Mouse (Mus musculus): ENCODE results near the gene Carmil3. TPM values are rescaled to one million over a fixed set of nuclear protein-coding genes. Genes with fewer than 3 reads are reported as not detected.
A peak's percentile ranks its signal among the peaks of the same experiment; 100 is the strongest.

The Carmil3 gene
- total and polyA plus RNA-seq, 2 experiments from 2014 or later, result 0.56 to 6.1 TPM

GRCm38 (mm10) chr14:55492103-55492502, 1.7 kb downstream of the Carmil3 start:
- 24% methylated on average over 3 of the region's 3 CpGs for WGBS
- no peak overlapping the region for H3K27ac ChIP-seq (ENCODE audit: low read depth)
- no peak overlapping the region for H3K4me2 ChIP-seq (ENCODE audit: low read depth, low read length)
- no peak for DNase-seq (ENCODE audit: low spot score)
- TF ChIP-seq CTCF (IDR thresholded peaks at IDR 0.05; ENCODE audit: low read depth) (no peak), EP300 (IDR thresholded peaks at IDR 0.05; ENCODE audit: low read depth) (no peak)
- H3K27me3 ChIP-seq (ENCODE audit: control insufficient read depth, insufficient read depth, low read length), result peaks cover 4% of the 10 kb centered on the region; the same call in 1 of the 2 replicates
- H3K9me3 ChIP-seq (replicated peaks; ENCODE audit: control insufficient read depth, low read length), result no peaks in the 10 kb centered on the region
- peaks cover 8% of the 10 kb centered on the region; the same call in 1 of the 2 replicates for H3K36me3 ChIP-seq (replicated peaks; ENCODE audit: control insufficient read depth, insufficient read depth, low read length)
- H3K9ac ChIP-seq (replicated peaks; ENCODE audit: low read depth, low read length), result no peak overlapping the region
- peaks cover 13% of the 10 kb centered on the region for H3K4me1 ChIP-seq (ENCODE audit: control insufficient read depth, insufficient read depth)
- ATAC-seq (ENCODE audit: insufficient read depth, low read depth), result no peak
- no peak overlapping the region for H3K4me3 ChIP-seq (ENCODE audit: low read depth, low read length)

- no peak for DNase-seq (ENCODE audit: low spot score)
- Histone ChIP-seq H3K4me3 (ENCODE audit: low read depth, low read length) (no peak overlapping the region), H3K27me3 (ENCODE audit: control insufficient read depth, insufficient read depth, low read length) (peaks cover 4% of the 10 kb centered on the region; the same call in 1 of the 2 replicates), H3K4me2 (ENCODE audit: low read depth, low read length) (no peak overlapping the region), H3K36me3 (replicated peaks; ENCODE audit: control insufficient read depth, insufficient read depth, low read length) (no peaks in the 10 kb centered on the region), H3K27ac (ENCODE audit: low read depth) (no peak overlapping the region), H3K4me1 (ENCODE audit: control insufficient read depth, insufficient read depth) (peaks cover 13% of the 10 kb centered on the region), H3K9me3 (replicated peaks; ENCODE audit: control insufficient read depth, low read length) (no peaks in the 10 kb centered on the region), H3K9ac (replicated peaks; ENCODE audit: low read depth, low read length) (no peak overlapping the region)
- 63% methylated on average over 20 of the region's 20 CpGs for WGBS
- TF ChIP-seq EP300 (IDR thresholded peaks at IDR 0.05; ENCODE audit: low read depth) (no peak), CTCF (IDR thresholded peaks at IDR 0.05; ENCODE audit: low read depth) (no peak)
- ATAC-seq (ENCODE audit: insufficient read depth, low read depth), result no peak
Measured at GRCm38 (mm10) chr14:55495509-55496240, 5.2 kb downstream of the Carmil3 start.

- Histone ChIP-seq H3K9me3 (replicated peaks; ENCODE audit: control insufficient read depth, low read length) (no peaks in the 10 kb centered on the region), H3K4me2 (ENCODE audit: low read depth, low read length) (peak overlapping the region; percentile 21; the same call in 1 of the 2 replicates), H3K9ac (replicated peaks; ENCODE audit: low read depth, low read length) (no peak overlapping the region), H3K27me3 (ENCODE audit: control insufficient read depth, insufficient read depth, low read length) (no peaks in the 10 kb centered on the region), H3K36me3 (replicated peaks; ENCODE audit: control insufficient read depth, insufficient read depth, low read length) (no peaks in the 10 kb centered on the region), H3K4me1 (ENCODE audit: control insufficient read depth, insufficient read depth) (peaks cover 8% of the 10 kb centered on the region), H3K27ac (ENCODE audit: low read depth) (no peak overlapping the region), H3K4me3 (ENCODE audit: low read depth, low read length) (no peak overlapping the region)
- WGBS, result 46% methylated on average over 15 of the region's 16 CpGs
- TF ChIP-seq CTCF (IDR thresholded peaks at IDR 0.05; ENCODE audit: low read depth), result no peak
- no peak for TF ChIP-seq EP300 (IDR thresholded peaks at IDR 0.05; ENCODE audit: low read depth)
- peak; percentile 27 for ATAC-seq (ENCODE audit: insufficient read depth, low read depth)
- DNase-seq (ENCODE audit: low spot score), result no peak
Measured at GRCm38 (mm10) chr14:55496761-55497448, 6.5 kb downstream of the Carmil3 start.

- ATAC-seq (ENCODE audit: insufficient read depth, low read depth), result peak; percentile 62
- no peaks in the 10 kb centered on the region for H3K27me3 ChIP-seq (ENCODE audit: control insufficient read depth, insufficient read depth, low read length)
- H3K27ac ChIP-seq (ENCODE audit: low read depth), result no peak overlapping the region
- TF ChIP-seq CTCF (IDR thresholded peaks at IDR 0.05; ENCODE audit: low read depth) (peak; percentile 99), EP300 (IDR thresholded peaks at IDR 0.05; ENCODE audit: low read depth) (no peak)
- whole genome bisulfite sequencing, result 23% methylated on average over 6 of the region's 6 CpGs
- DNase-seq (ENCODE audit: low spot score), result peak; percentile 85
- H3K4me1 ChIP-seq (ENCODE audit: control insufficient read depth, insufficient read depth), result peaks cover 8% of the 10 kb centered on the region
- no peak overlapping the region for H3K4me2 ChIP-seq (ENCODE audit: low read depth, low read length)
- H3K9me3 ChIP-seq (replicated peaks; ENCODE audit: control insufficient read depth, low read length), result no peaks in the 10 kb centered on the region
- no peaks in the 10 kb centered on the region for H3K36me3 ChIP-seq (replicated peaks; ENCODE audit: control insufficient read depth, insufficient read depth, low read length)
- H3K9ac ChIP-seq (replicated peaks; ENCODE audit: low read depth, low read length), result no peak overlapping the region
- H3K4me3 ChIP-seq (ENCODE audit: low read depth, low read length), result no peak overlapping the region
Measured at GRCm38 (mm10) chr14:55497449-55497821, 7.0 kb downstream of the Carmil3 start.

GRCm38 (mm10) chr14:55505612-55506011, 15.2 kb downstream of the Carmil3 start:
- no peaks in the 10 kb centered on the region for H3K9me3 ChIP-seq (replicated peaks; ENCODE audit: control insufficient read depth, low read length)
- 0 out of 2 replicates have a peak, but pooled peaks cover under 1% of the 10 kb centered on the region for H3K27me3 ChIP-seq (ENCODE audit: control insufficient read depth, insufficient read depth, low read length)
- H3K27ac ChIP-seq (ENCODE audit: low read depth), result no peak overlapping the region
- TF ChIP-seq EP300 (IDR thresholded peaks at IDR 0.05; ENCODE audit: low read depth) (no peak), CTCF (IDR thresholded peaks at IDR 0.05; ENCODE audit: low read depth) (no peak)
- H3K4me1 ChIP-seq (ENCODE audit: control insufficient read depth, insufficient read depth), result peaks cover 4% of the 10 kb centered on the region; the same call in 1 of the 2 replicates
- H3K36me3 ChIP-seq (replicated peaks; ENCODE audit: control insufficient read depth, insufficient read depth, low read length), result no peaks in the 10 kb centered on the region
- H3K4me2 ChIP-seq (ENCODE audit: low read depth, low read length), result no peak overlapping the region
- no peak for DNase-seq (ENCODE audit: low spot score)
- no peak overlapping the region for H3K4me3 ChIP-seq (ENCODE audit: low read depth, low read length)
- no peak for ATAC-seq (ENCODE audit: insufficient read depth, low read depth)
- no peak overlapping the region for H3K9ac ChIP-seq (replicated peaks; ENCODE audit: low read depth, low read length)
- WGBS, result 80% methylated on average over 9 of the region's 9 CpGs
